Mouse (Mus musculus): Measurements from ENCODE around the gene Obsl1. TPM values are rescaled to one million over a fixed set of nuclear protein-coding genes. Genes with fewer than 3 reads are reported as not detected.

Gene Obsl1
- polyA plus RNA-seq, 1 experiment from 2014 or later, result 52.4 TPM

GRCm38 (mm10) chr1:75502945-75503650 is 3.2 kb downstream of the Obsl1 start:
- 81% methylated on average over 25 of the region's 25 CpGs for WGBS
- Histone ChIP-seq H3K27me3 (ENCODE audit: control insufficient read depth, insufficient read depth, low read length) (no peaks in the 10 kb centered on the region), H3K36me3 (replicated peaks; ENCODE audit: control insufficient read depth, insufficient read depth, low read depth, low read length) (peaks cover 10% of the 10 kb centered on the region), H3K9me3 (replicated peaks; ENCODE audit: control insufficient read depth, low read length) (no peaks in the 10 kb centered on the region), H3K9ac (replicated peaks; ENCODE audit: low read length) (no peak overlapping the region), H3K27ac (replicated peaks; ENCODE audit: low read depth, low read length) (no peak overlapping the region), H3K4me1 (ENCODE audit: control insufficient read depth, insufficient read depth, low read length) (no peaks in the 10 kb centered on the region; the same call in 1 of the 2 replicates), H3K4me3 (ENCODE audit: low read depth, low read length) (no peak overlapping the region), H3K4me2 (ENCODE audit: low read depth, low read length) (no peak overlapping the region)
- DNase-seq (ENCODE audit: low spot score), result no peak
- ATAC-seq (replicated peaks; ENCODE audit: insufficient number of reproducible peaks, low FRiP score, low TSS enrichment, low read depth), result no peak

GRCm38 (mm10) chr1:75501905-75502304 is 4.3 kb downstream of the Obsl1 start:
- no peak for ATAC-seq (replicated peaks; ENCODE audit: insufficient number of reproducible peaks, low FRiP score, low TSS enrichment, low read depth)

GRCm38 (mm10) chr1:75499441-75499840 is 6.8 kb downstream of the Obsl1 start:
- H3K9me3 ChIP-seq (replicated peaks; ENCODE audit: control insufficient read depth, low read length), result no peaks in the 10 kb centered on the region
- H3K9ac ChIP-seq (replicated peaks; ENCODE audit: low read length), result no peak overlapping the region
- peaks cover 12% of the 10 kb centered on the region for H3K36me3 ChIP-seq (replicated peaks; ENCODE audit: control insufficient read depth, insufficient read depth, low read depth, low read length)
- WGBS, result 83% methylated on average over 7 of the region's 7 CpGs
- no peak overlapping the region for H3K4me2 ChIP-seq (ENCODE audit: low read depth, low read length)
- ATAC-seq (replicated peaks; ENCODE audit: insufficient number of reproducible peaks, low FRiP score, low TSS enrichment, low read depth) (no peak), DNase-seq (ENCODE audit: low spot score) (no peak)
- H3K4me1 ChIP-seq (ENCODE audit: control insufficient read depth, insufficient read depth, low read length), result no peaks in the 10 kb centered on the region; the same call in 1 of the 2 replicates
- H3K4me3 ChIP-seq (ENCODE audit: low read depth, low read length), result no peak overlapping the region
- no peaks in the 10 kb centered on the region for H3K27me3 ChIP-seq (ENCODE audit: control insufficient read depth, insufficient read depth, low read length)
- H3K27ac ChIP-seq (replicated peaks; ENCODE audit: low read depth, low read length), result no peak overlapping the region

More at GRCm38 (mm10) chr1:75501905-75502304, 4.3 kb downstream of the Obsl1 start:
- Histone ChIP-seq H3K9me3 (replicated peaks; ENCODE audit: control insufficient read depth, low read length) (no peaks in the 10 kb centered on the region), H3K4me2 (ENCODE audit: low read depth, low read length) (no peak overlapping the region), H3K4me3 (ENCODE audit: low read depth, low read length) (no peak overlapping the region), H3K9ac (replicated peaks; ENCODE audit: low read length) (no peak overlapping the region), H3K4me1 (ENCODE audit: control insufficient read depth, insufficient read depth, low read length) (no peaks in the 10 kb centered on the region; the same call in 1 of the 2 replicates), H3K27ac (replicated peaks; ENCODE audit: low read depth, low read length) (no peak overlapping the region), H3K27me3 (ENCODE audit: control insufficient read depth, insufficient read depth, low read length) (no peaks in the 10 kb centered on the region), H3K36me3 (replicated peaks; ENCODE audit: control insufficient read depth, insufficient read depth, low read depth, low read length) (peaks cover 12% of the 10 kb centered on the region)
- DNase-seq (ENCODE audit: low spot score), result no peak
- 92% methylated on average over 9 of the region's 9 CpGs for WGBS

GRCm38 (mm10) chr1:75498897-75499296 is 7.4 kb downstream of the Obsl1 start:
- no peak for DNase-seq (ENCODE audit: low spot score)
- ATAC-seq (replicated peaks; ENCODE audit: insufficient number of reproducible peaks, low FRiP score, low TSS enrichment, low read depth), result no peak
- H3K4me2 ChIP-seq (ENCODE audit: low read depth, low read length), result no peak overlapping the region
- H3K27ac ChIP-seq (replicated peaks; ENCODE audit: low read depth, low read length), result no peak overlapping the region
- peaks cover 12% of the 10 kb centered on the region for H3K36me3 ChIP-seq (replicated peaks; ENCODE audit: control insufficient read depth, insufficient read depth, low read depth, low read length)
- H3K4me1 ChIP-seq (ENCODE audit: control insufficient read depth, insufficient read depth, low read length), result no peaks in the 10 kb centered on the region
- WGBS, result 85% methylated on average over 4 of the region's 4 CpGs
- no peaks in the 10 kb centered on the region for H3K9me3 ChIP-seq (replicated peaks; ENCODE audit: control insufficient read depth, low read length)
- H3K4me3 ChIP-seq (ENCODE audit: low read depth, low read length), result no peak overlapping the region
- H3K9ac ChIP-seq (replicated peaks; ENCODE audit: low read length), result no peak overlapping the region
- no peaks in the 10 kb centered on the region for H3K27me3 ChIP-seq (ENCODE audit: control insufficient read depth, insufficient read depth, low read length)

- no peak overlapping the region for H3K4me3 ChIP-seq (ENCODE audit: low read depth, low read length)
- ATAC-seq (replicated peaks; ENCODE audit: insufficient number of reproducible peaks, low FRiP score, low TSS enrichment, low read depth), result no peak
- H3K27me3 ChIP-seq (ENCODE audit: control insufficient read depth, insufficient read depth, low read length), result no peaks in the 10 kb centered on the region
- no peak overlapping the region for H3K4me2 ChIP-seq (ENCODE audit: low read depth, low read length)
- 50% methylated on average over 12 of the region's 12 CpGs for WGBS
- H3K9me3 ChIP-seq (replicated peaks; ENCODE audit: control insufficient read depth, low read length), result no peaks in the 10 kb centered on the region
- H3K4me1 ChIP-seq (ENCODE audit: control insufficient read depth, insufficient read depth, low read length), result no peaks in the 10 kb centered on the region
- DNase-seq (ENCODE audit: low spot score), result peak; percentile 81
- H3K36me3 ChIP-seq (replicated peaks; ENCODE audit: control insufficient read depth, insufficient read depth, low read depth, low read length), result peaks cover 2% of the 10 kb centered on the region
- H3K27ac ChIP-seq (replicated peaks; ENCODE audit: low read depth, low read length), result no peak overlapping the region
- H3K9ac ChIP-seq (replicated peaks; ENCODE audit: low read length), result no peak overlapping the region
Observed at GRCm38 (mm10) chr1:75494878-75495548, 11.2 kb downstream of the Obsl1 start.

- H3K36me3 ChIP-seq (replicated peaks; ENCODE audit: control insufficient read depth, insufficient read depth, low read depth, low read length), result peaks cover under 1% of the 10 kb centered on the region; the same call in 1 of the 2 replicates
- ATAC-seq (replicated peaks; ENCODE audit: insufficient number of reproducible peaks, low FRiP score, low TSS enrichment, low read depth), result no peak
- 39% methylated on average over 24 of the region's 24 CpGs for WGBS
Observed at GRCm38 (mm10) chr1:75492579-75493170, 13.6 kb downstream of the Obsl1 start.

GRCm38 (mm10) chr1:75490785-75491551 is 15.3 kb downstream of the Obsl1 start:
- Histone ChIP-seq H3K9me3 (replicated peaks; ENCODE audit: control insufficient read depth, low read length) (no peaks in the 10 kb centered on the region), H3K9ac (replicated peaks; ENCODE audit: low read length) (no peak overlapping the region), H3K4me1 (ENCODE audit: control insufficient read depth, insufficient read depth, low read length) (peaks cover 5% of the 10 kb centered on the region; the same call in 1 of the 2 replicates), H3K27ac (replicated peaks; ENCODE audit: low read depth, low read length) (no peak overlapping the region), H3K27me3 (ENCODE audit: control insufficient read depth, insufficient read depth, low read length) (peaks cover 11% of the 10 kb centered on the region), H3K4me3 (ENCODE audit: low read depth, low read length) (no peak overlapping the region), H3K4me2 (ENCODE audit: low read depth, low read length) (no peak overlapping the region), H3K36me3 (replicated peaks; ENCODE audit: control insufficient read depth, insufficient read depth, low read depth, low read length) (no peaks in the 10 kb centered on the region; the same call in 1 of the 2 replicates)
- 83% methylated on average over 34 of the region's 34 CpGs for WGBS
- ATAC-seq (replicated peaks; ENCODE audit: insufficient number of reproducible peaks, low FRiP score, low TSS enrichment, low read depth) (no peak), DNase-seq (ENCODE audit: low spot score) (no peak)

More at GRCm38 (mm10) chr1:75492579-75493170, 13.6 kb downstream of the Obsl1 start:
- Histone ChIP-seq H3K4me1 (ENCODE audit: control insufficient read depth, insufficient read depth, low read length) (no peaks in the 10 kb centered on the region; the same call in 1 of the 2 replicates), H3K9me3 (replicated peaks; ENCODE audit: control insufficient read depth, low read length) (no peaks in the 10 kb centered on the region), H3K4me3 (ENCODE audit: low read depth, low read length) (no peak overlapping the region), H3K4me2 (ENCODE audit: low read depth, low read length) (no peak overlapping the region), H3K27me3 (ENCODE audit: control insufficient read depth, insufficient read depth, low read length) (0 out of 2 replicates have a peak, but pooled peaks cover 2% of the 10 kb centered on the region), H3K9ac (replicated peaks; ENCODE audit: low read length) (no peak overlapping the region), H3K27ac (replicated peaks; ENCODE audit: low read depth, low read length) (no peak overlapping the region)
- DNase-seq (ENCODE audit: low spot score), result no peak

Data from embryonic facial prominence, embryonic 11.5 days (tissue).